Mouse (Mus musculus) cerebellum, adult 18-20 months (tissue): ENCODE data around the gene Itih5.

Experiments used
- DNase-seq, 2 experiments: peaks; one replicate each; pipeline ENCODE4 v3.0.0; 2021

Gene Itih5

DNA sequence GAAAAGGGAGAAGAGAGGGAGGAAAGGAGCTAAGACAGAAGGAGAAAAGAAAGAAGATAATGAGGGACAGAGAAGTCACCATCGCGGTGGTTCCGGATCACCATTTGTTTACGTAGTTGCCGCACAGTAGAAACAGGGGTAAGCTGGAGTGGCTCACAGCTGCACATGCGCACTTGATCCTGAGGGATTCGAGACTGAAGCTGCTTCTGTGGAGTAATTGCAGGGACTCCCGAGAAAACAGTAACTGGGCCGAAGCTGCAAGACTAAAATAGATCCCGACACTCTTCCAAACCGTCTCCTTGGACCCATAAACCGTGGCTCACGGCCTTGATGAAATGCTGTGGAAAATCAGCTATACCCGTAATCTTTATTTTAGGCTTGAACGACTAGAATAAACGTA, 16.6 kb downstream of the Itih5 start:
- DNase-seq = no peak

DNA sequence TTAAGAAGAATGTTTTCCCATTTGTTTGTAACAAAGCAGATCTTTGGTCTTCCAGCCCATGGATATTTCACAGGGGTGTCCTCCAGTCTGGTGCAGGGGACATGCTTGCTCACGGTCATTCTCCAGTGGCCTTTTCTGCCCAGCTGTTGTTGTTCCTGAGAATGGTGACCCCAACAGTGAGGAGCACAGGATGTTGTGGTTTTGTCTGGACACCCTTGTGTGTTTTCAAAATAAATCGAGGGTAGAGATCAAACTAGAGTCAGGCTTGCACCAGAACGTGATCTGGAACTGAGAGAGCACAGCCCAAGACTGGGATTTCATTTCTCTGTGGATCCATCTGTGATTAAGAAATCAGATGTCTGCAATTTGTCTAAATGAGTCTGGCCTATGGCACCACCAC, 40.2 kb downstream of the Itih5 start:
- DNase-seq = no peak

DNA sequence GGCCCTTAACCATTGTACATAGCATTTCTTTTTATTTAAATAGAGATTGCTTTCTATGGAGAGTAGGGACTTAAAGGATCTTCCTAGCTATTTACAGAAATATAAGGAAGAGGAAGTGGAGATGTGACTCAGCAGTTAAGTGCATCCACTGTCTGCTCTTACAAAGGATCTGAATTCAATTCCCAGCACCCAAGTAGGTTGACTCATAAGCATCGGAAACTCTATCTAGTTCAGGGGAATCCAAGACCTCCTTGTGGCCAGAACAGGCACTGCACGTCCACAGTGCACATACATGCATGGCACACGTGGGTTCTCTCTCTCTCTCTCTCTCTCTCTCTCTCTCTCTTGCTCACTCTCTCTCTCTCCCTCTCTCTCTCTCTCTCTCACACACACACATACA, 41.8 kb downstream of the Itih5 start:
- no peak for DNase-seq

DNA sequence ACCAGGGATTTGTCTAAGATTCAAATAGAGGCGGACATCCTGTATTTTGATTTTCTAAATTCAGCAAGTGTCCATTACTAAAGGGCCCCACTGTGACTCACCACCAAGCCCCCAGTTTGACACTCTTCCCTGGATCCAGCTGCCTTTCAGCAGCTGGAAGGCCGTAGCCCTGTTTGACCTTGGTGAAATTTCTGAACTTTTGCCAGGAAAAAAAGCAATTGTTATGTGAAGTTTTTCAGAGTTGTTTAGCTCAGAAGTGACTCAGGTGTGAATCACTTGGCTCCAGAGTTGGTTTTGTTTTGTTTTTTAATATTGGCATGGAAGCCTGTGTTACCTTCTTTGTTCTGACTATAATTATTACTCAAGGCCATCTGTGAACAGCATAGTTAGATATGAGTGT, 46.0 kb downstream of the Itih5 start:
- no peak for DNase-seq

DNA sequence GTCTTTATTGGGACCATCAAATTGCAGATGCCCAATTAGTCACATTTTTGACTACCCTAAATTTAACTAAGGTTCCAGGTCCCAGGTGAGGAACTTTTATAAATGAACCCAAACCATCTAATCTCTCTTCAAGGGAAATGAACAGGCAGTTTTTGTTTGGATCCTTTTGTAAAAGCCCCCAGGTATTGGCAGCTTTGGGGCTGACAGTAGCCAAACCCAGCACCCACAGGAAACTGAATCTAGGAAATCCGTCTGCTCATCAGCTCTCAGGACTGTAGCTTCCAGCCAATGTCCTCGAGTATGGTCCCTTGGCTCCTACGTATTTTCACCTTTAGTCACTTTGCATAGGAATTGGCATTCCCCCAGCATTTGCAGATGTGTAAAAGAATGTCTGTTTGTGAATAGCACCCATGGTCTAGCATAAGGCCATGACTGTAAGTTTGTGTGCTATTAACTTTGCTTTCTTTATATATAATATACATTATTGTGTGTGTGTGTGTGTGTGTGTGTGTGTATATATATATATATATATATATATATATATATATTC, 47.4 kb downstream of the Itih5 start:
- DNase-seq = no peak

DNA sequence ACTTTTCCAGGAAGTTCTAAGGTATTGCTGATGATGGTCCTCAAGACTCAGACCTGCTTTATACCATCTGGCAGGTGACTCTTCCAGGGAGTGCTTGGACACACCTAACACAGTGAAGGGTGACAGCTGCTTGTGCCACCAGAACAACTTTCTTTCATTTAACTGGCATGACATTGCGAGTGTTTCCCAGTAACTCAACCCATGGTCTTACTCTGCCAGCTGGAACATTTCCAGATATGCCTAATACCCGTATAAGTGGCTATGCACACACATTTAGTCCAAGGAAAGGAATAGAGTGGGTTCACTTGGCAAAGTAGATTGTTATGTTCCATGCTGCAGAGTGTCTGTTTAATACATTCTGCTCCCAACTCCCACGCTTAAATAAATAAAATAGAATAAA, 50.9 kb downstream of the Itih5 start:
- DNase-seq = no peak

DNA sequence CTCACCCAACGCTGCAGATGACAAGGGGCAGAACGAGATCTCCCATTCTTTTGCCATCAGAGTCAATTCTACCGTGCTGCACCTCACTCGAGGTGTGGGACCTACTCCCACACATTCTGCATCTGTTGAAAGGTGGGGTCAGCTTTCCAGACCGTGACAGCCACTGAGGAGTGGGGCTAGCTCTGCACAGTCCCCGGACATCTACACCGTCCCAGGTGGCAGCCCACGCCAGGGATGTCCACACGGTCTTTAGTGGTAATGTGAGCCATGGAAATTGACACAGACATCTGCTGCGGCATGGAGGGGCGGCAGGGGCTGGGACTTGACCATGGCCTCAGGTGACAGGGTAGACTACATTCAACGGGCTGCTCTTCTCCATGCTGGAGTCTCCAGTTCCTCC, 60.1 kb downstream of the Itih5 start:
- DNase-seq = no peak

DNA sequence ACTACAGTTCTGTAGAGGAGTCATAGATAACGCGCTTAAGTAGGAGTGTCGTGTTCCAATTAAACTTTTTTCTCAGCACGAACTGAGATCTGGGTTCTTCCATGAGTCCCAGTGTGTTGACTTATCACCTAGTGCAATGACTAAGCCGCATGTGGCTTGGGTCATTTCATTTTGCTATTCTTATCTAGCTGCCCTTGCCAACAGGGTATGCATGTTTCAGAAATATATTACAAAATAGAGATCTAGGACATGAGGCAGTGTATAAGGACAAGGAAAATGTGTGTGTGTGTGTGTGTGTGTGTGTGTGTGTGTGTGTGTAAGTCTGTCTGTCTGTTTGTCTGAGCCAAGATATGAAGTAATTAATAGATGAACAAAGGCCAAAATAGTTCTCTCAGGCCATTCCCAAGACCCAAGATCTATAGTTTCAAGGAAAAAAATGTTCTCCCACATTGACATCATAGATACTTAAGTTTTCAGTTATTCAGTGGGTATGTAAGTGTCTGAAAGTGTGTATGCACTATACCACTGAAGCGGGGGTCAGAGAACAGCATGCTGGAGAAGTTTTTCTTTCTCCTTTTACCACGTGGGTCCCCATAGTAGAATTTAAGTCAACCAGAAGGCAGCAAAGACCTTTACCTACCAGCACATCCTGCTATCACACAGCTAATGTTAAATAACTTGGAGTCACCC, 62.6 kb downstream of the Itih5 start:
- no peak for DNase-seq

DNA sequence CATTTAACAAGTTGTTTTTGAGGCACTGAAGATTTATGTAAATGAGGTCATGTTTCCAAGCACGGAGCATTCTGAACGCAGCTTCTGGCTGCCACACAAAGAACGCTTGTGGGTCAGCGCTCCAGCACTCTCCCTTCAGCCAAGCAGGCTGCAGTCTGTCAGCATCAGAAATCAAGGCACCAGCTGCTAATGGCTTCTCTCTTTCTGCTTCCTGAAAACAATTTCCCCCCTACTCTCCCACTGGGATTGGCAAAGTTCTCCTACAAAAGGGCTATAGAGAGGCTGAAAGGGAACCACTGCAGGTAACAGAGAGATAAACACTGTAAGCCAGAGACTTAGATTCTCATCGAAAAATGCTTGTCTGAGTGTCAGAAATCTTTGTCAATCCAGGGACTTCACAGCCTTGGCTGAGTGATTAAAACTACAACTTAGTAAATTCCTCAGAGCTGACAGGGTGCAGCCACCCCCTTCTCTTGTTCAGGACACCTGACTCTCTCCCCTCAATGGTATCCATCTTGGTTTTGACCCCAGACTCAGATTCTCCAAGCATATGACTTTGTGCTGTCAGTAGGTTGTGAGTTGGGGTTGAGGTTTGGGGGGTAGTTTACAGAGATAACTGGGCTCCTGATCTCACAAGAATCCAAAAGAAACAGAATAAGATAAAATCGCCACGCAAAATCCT, 63.3 kb downstream of the Itih5 start:
- DNase-seq = peak; percentile 9 to 18

DNA sequence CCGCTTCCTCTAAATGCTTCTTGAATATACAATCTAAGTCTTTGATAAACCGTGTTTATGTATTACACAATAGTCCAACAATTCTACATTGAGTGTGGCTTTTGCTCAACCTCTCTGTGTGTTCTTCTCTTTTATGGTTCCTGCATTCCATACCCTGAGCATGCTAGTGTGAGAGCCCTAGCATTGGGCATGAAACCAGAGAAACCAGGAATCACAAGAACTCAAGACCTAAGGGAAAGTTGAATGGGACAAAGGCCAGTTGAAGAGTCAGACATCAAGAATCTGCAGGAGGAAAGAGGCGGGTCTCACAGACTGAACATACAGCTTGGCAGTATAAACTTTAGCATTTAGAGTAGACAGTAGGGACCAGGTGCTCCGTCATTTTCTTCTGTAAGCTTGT, 68.5 kb downstream of the Itih5 start:
- DNase-seq = no peak

DNA sequence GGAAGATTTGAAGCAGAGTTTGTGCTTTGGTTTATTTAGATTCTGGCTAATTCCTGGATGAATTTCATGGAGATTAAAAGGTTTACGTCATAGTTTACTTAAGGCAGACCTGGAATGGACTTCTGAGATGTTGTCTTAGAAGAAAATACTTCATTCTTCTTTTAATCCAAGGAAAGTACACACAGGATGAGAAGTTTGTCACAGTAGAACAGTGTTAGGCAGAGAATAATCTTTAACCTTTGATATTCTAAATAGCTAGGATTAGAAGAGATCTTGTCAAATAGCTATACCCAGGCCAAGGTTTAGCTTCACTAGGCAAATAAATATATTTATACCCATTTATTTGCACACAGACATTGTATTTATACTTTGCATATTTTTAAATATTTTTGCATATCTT, 73.5 kb downstream of the Itih5 start:
- DNase-seq = no peak

DNA sequence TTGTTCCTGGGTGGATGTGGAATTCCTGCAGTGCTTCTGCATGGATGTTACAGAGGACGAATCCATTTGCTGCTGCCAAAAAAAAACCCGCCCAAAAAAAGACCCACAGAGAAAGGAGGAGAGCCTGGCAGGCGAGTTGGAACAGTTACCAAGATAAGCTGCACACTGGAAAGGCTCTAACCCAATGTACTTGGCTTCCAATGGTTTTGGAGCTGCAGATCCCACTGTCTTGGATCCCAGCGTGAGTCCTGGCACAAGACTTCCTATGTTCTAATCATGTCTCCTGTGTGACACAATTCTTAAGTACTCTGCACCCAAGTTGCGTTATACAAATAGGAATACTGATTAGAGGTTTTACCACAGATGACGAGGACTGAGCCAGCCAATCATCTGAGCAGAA, 78.6 kb downstream of the Itih5 start:
- no peak for DNase-seq

DNA sequence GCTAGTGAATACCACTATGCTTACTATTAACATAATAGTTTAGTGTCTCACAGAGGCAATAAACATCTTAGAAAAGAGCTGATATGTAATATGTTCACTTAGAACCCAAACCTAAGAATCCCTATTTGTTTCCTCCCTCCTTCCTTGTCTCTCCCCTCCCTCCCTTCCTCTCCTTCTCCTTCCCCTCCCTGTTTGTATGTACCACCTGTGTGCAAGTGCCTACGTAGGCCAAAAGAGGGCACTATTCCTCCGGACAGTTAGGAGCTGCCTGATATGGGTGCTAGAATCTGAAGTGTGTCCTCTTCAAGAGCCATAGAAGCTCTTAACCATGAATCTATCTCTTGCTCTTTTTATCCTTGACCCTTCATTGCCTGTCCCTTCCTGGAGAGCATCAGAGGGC, 83.2 kb downstream of the Itih5 start:
- no peak for DNase-seq

DNA sequence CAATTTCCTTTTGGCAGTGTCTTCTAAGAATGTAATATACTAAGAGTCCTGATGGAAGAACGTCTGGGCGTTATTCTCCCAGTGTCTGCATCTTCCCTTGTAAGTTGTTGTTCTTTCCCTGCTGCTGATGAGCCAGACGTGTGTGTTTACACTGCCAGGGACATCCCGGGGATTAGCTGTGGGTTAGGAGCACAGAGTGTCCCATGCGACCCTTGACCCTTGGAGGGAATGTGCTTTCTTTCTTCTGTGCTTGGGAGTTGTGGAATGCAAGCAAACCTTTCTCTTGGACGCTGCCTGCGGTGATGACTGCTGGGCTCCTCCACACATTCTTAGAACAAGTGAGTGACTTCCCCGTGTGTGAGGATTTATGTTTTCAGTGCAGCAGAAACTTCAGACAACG, 89.6 kb downstream of the Itih5 start:
- no peak for DNase-seq

DNA sequence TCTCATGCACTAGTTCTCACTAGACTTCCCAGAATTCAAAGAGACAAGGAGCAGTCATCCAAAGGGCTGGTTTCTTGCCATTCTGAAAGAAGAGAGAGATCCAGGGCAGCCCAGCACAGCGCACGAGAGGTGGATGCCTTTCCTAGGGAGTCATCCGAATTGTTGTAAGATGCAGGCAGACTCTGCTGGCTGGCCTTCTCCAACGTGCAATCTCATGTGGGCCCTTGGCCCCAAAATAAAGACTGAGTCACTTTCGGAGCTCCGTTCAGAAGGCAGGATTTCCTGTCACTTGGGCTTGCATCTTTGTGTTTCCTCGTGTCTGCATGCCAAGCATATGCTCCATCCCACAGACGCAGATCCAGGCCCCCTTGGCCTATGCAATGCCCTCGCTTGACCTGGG, 97.1 kb downstream of the Itih5 start:
- no peak for DNase-seq

DNA sequence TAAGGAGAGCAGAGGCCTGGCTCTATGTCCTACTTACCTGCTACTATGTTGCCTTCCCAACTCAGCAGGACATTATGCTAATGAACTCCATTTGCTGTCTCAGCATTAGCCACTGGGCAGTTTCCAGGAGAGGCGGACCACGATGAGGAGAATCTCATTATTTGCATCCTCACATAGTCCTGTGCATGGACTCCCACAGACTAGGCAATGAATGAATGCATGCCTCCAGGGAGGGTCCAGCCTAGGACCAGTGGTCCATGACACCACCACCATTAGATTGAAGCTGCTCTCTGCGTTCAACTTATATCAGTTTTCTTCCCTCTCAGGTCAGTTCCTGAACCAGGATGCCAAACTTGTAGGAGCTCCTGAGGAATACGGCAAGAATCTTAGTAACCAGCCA, 97.6 kb downstream of the Itih5 start:
- no peak for DNase-seq

DNA sequence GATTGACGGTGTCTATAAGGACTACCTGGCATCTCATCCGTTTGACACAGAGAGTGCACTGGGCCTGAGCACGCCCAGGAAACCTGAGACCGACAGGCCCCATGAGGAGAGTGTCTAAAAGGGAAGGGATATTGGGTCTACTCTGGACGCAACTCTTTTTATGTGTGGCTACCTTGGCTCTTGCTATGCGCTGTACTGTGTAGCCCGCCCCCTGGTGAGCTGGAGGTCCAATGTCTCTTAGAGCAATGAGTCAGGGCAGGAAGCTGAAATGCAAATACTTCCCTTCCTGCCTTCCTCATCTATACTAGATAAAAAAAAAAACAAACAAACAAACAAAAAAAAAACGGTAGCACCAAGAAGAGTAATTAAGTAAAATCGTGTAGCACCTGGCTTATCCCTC, 98.1 kb downstream of the Itih5 start:
- no peak for DNase-seq

DNA sequence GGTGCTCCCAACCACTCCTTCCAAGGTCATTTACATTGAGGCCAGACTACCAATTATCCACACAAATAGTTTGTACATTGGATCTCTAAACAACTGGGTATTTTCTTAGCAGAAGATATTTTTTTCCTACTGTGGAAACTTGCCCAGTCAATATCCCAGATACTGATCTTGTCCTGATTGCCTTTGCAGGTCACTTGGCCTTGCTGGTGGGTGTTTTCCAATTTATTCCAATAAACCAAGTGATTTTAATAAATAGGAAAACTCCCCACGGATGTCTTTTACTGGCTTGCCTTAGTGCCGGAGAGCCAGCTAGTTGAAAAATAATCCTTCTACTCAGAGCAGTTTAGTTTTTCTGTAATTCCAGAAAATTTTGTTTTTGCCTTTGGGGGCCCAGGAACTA, 98.6 kb downstream of the Itih5 start:
- no peak for DNase-seq

DNA sequence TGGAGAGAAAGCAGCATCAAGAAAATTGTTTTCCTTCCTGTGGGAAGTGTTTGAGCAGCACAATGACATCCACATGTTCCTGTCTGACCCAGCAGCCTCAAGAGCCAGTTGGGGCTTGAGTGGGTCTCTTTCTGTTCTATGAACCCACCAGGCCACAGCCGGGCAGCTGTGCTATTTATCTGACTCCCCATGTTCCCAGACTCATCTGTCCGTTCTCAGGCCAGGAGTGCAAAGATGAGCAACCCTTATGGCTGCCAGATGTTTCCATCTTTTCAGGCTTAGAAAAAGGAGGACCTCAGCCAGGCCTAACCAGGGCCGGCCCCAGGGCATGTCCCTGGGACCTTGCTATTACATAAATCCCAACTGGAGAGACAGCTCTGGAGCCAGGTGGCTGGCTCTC, 100.0 kb downstream of the Itih5 start:
- DNase-seq = no peak

DNA sequence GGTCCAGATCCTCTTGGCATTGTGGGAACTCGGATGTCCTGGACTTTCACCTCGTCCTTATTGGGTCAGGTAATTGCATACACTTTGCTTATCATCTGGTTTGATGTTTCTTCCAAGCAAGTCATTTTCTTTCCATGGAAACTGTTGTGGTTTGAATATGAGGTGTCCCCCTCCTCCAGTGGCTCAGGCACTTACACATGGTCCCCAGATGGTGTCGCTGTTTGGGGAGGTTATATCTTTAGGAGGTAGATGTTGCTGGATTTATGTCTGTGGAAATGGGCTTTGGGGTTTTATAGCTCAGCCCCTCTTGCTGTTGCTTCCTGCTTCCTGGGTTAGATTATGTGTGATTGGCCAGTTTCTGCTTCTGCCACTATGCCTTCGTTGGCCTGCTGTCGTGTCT, 103.6 kb downstream of the Itih5 start:
- DNase-seq = no peak

DNA sequence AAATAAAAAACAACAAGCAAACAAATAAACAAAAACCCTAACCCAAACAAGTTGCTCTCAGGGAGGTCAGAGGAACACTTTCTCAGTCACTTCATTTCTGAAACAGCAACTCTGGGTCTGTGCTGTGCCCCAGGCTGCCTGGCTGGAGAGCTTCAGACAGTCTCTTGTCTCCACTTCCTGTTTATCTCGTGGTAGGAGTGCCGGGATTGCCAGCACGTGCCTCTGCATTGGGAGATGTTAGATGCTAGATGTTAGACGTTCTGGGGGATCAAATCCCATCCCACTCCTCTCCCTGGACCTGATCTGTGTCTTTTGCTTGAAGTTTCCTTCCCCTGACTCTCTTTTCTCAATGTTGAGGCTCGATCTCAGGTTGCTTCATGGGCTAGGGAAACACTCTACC, 104.9 kb downstream of the Itih5 start:
- no peak for DNase-seq

DNA sequence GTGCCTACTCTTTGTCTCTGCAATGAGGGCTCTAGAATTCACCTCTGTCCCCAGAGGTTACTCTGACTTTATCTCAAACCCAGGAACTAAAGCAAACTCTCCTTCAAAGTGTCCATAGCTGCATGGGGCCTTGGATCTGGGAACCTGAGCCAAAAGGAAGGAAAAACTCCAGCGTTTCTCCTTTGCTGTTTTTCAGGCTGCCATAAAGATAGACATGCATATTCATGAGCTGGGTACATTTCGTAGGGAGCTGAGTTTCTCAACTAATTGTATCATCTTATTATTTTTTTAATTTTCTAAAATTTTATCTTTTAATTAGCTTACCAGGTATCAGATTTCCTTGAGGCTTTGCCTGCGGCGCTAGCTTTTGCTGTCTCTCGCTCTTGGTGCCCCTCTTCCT, 106.7 kb downstream of the Itih5 start:
- DNase-seq = no peak

DNA sequence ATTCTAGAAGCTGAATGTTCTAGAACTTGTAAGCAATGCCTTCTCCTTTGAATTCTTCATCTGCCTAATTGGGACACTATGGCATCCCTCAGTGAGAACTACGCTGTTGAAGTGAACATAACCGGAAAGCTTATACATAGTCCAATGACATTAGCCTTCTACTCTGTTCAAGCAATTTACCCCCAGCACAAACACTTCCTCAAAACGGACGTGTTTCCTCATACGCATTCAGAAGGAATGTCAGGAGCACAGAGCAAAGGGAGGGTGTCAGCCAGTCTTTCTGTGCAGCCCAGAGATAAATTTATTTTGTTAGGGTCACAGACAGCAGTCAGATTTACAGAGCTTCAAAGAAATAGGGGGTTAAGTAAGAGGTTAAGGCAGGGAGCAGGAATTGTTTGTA, 108.0 kb downstream of the Itih5 start:
- DNase-seq = no peak

DNA sequence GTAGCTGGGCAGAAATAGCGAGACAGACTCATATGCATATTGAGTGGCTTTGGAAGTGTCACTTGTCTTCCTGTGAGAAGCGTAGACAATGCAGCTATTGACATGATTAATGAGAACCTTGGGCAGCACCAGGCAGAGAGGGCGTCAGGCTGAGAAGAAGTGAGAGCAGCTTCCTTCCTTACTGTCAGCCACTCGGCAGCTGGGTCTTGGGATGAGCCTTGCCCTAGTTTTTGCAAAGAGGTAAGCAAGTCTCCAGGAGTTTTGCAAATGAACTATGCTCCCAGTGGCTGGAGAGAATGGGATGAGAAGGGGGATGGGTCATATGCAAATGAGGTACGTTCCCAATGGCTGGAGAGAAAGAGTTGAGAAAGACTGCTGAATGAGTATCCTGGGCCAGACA, 109.4 kb downstream of the Itih5 start:
- no peak for DNase-seq
